Mouse (Mus musculus) kidney, postnatal 25 days (tissue): ENCODE measurements around the gene Fgd5.
"Not testable (repeated sequence)": the region's sequence is repeated elsewhere in the genome, so short reads cannot be mapped to it uniquely, and the experiment has no call there.

ENCODE experiments used
- DNase-seq, 2 experiments: peaks; one replicate each; pipeline ENCODE4 v3.0.0; 2021; ENCODE audit warnings: mixed read lengths in 2 of 2

The Fgd5 gene

DNA sequence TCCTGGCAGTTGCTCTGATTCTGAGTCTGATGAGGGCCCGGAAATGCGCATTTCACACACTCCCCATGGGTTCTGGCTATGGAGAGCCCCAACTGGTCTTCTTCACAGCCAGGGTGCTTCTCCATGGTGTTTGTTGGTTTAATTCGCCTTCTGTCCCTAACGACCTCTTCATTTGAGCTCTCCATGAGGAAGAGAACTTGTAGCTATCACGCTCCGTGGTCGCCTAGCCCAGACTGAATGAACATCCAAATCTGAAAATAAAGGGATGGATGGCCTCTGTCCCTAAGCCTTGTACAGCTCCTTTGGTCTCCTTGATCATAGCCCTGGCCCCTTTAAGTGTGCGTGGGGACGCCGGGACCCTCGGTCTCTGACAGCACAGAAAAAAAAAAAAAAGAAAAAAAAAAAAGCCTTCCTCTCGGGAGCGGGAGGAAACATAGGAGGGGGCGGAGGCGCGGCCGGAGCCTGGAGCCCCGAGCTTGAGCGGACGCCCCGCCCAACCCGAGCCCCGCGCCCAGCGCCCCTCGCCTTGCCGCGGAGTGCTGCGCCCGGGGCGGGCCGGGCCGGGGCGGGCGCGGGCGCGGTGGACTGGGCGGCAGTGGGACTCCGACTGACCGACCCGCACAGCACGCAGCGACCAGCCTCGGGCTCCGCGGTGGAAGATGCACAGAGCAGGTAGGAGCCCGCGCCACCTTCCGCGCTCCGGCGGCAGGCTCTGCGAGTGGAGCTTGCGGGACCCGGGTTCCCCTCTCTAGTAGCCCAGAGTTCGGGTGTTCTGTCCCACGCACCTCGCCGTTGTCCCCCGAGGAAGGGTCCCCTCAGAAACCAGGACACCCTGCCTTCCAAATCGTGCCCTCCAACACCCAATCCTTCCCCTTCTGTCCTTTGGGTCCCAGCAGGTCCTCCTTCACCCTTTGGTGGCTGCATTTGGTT is at the start of gene Fgd5:
Fgd5 (plus strand) TSS at position 508 of the 930 bp plus-strand sequence.
- DNase-seq = peak; percentile 63 to 80

DNA sequence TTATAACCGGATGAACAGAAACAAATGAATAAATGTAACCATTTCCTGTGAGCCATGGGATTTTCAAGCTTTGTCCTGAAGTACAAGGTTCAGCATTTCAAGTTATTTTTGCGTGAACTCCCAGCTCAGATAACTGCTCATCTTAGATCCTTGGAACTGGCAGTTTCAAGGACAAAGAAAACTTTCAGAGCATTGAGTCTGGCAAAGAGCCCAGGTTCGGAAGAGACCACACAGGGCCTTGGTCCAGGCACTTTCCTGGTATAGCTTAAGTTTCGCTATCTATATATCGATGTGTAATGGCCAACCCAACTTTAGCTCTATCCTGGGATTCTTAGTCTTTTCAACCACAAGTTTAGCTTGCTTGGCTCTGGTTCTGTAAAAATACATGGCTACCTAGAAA is 47.4 kb upstream of the Fgd5 start:
- DNase-seq = no peak

DNA sequence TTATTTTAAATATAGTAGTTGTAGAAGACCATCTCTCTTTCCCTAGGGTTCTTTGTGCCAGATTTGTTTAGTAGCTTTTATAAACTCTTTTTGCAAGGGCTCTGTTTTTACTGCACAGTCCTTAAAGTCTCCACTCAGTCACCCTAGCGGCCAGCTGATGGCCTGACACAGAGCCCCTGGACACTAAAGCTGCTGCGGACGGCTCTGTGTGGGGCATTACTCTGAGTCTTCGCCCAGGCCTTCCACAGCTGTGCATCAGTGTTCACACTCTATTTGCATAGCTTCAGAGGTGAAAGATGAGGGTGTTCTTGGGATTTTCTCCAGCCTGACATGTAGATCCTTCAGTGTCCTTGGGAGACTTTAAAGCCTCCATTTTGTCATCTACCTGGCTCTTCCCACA is 40.2 kb upstream of the Fgd5 start:
- no peak for DNase-seq

DNA sequence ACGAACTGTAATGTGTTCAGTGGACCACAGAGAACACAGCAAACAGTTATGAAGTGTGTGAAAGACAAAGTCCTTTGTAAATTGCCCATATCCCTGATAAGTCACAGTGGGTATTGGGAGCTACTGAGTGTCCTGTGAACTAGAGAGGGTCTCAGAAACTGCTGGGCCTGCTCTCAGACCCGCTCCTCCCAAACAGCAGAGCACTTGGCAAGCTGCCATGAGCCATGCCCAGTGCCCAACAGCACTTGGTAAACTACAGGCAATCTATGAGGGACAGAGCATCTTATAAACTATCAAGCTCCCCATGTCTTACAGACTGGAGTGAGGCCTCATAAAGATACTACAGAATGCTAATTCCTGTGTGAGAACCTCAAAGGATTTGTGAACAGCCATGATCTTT is 30.3 kb upstream of the Fgd5 start:
- DNase-seq = peak in 1 of 2 experiments; percentile 20

GRCm38 (mm10) chr6:91958015-91958414 is 20.7 kb upstream of the Fgd5 start:
- not testable (repeated sequence) for DNase-seq

DNA sequence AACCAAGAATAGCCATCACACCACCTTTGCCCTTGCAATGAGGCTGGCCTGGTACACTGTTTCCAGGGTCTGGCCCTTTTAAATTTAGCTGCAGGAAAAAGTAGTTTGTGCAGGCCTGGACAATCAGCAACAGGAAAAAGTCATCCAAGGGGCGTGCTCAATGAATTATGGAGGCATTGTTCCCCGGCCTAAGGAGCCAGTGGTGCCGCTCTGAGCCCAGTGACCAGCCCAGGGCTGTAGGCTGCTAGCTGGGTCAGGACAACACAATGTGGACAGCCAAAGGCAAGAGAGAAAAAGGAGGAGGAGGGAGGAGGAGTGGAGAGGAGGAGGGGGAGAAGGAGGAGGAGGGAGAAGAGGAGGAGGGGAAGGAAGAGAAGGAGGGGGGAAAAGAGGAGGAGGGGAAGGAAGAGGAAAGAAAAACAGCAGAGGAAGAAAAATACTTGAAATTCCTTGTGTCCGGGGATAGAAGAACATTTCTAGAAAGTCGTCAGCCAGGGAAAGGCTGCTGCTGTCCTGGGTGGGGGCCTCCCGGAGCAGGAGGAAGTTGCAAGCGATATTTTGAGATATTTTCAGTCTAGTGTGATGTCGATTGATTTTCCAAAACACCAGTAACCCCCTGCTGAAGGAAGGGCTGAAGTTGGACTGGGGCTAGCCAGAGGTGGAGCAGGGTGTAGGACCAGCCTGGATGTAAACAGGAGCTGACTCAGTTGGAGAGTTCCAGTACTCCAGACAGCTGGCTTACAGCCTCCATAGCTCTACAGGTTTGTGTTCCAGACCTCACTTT is 18.5 kb upstream of the Fgd5 start:
- peak; percentile 72 to 85 for DNase-seq

DNA sequence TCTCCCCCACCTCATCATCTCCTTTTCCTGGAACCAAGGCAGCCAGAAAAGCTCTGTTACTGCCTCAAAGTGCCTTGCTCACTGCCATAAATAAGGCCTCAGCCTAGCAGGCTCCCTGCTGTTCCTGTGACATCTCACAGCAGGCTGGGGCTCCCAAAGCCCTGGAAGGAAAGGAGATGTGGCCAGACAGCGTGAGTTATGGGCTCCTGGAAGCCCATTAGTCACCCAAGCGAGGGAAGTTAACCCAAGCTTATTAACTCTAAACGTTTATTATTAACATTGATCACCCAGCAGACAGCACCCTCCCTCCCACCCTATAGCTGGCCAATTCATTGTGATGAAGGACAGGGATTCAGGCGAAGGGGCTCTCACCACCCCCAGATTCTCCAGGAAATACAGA is 15.2 kb upstream of the Fgd5 start:
- peak; percentile 23 to 48 for DNase-seq

DNA sequence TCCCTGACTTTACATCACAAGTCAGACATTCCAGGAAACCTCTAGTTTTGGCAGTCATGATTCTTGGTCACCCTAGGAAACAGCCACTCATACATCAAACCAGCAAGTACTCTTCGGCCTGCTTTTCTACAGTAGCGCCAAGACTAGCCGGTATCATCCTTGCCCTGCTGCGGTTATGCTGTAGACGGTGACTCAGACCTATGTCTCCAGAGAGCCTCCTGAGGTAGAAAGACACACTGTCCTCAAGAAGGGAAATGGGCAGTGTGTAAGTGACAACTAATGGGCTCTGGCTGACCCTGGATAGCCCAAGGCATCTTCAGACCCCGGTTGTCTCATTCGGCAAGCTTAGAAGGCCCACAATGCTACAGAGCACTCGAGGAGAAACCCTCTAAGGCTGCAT is 13.6 kb upstream of the Fgd5 start:
- no peak for DNase-seq

DNA sequence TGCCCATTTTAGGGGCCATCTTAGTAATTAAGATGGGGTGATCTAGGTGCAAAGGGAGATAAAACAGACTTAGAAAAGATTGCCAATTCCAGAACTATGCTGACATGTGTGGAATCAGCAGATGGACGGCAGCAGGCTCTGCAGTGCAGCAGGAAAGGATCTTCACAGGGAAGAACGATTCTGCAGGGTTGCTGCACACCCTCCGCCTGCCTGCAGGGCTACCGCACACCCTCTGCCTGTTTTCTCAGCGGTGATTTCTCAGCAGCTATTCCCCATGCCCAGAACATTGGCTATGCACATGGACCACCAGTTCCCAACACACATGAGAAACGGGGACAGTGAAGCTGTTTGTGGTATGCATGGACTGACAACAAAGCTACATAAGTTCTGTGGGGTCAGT is 12.7 kb upstream of the Fgd5 start:
- DNase-seq = no peak

- peak; percentile 81 to 92 for DNase-seq
These were observed 6.5 kb upstream of the Fgd5 start for GRCm38 (mm10) chr6:91972201-91972646.

DNA sequence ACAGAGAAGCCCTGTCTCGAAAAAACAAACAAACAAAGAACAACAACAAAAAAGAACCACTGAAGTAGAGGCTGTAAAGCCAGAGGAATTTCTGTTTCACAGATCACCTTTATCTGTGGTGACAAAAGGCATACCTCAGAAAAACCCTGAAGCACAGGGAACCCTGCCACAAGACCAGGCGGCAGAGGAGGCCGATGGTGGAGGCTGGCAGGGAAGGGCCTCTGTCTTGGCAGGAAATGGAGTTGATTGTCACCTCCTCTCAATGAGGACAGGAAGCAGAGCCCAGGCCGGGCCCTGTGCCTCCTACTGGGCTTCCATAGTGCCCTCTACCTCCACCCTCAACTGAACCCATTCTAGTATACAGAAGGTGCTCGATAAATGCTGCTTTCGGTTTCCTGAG is 4.7 kb upstream of the Fgd5 start:
- DNase-seq = no peak

DNA sequence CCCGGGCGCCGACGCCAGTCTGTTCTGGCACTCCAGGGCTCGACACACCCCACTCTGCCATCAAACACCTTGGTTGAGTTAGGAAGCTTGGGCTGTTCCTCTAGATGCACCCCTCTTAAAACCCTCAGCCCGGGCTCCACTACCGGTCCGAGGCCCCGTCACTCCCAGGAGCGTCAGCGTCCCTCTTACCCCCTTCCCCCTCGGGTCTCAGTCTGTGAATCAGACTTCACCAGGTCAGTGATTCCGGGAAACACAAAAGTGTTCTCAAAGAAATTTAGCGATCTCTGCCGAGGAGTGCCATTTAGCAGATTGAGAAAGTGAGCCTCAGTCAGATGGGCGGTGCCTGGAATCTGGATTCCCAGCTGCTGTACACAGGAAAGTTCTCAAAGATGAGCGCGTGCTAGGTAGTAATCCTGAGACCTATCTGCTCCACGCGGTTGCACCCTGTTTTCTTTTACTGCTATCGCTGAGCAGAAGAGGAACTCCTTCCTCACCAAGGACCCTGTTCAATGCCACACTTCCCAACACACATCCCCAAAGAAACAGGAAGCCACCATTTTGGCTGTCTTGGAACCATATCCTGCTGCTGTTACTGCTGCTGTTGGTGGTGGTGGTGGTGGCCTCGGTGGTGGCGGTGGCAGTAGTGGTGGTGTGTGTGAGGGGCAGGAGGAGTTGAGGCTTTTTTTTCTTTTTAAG is 771 bp downstream of the Fgd5 start:
- peak in 1 of 2 experiments; percentile 17 for DNase-seq

DNA sequence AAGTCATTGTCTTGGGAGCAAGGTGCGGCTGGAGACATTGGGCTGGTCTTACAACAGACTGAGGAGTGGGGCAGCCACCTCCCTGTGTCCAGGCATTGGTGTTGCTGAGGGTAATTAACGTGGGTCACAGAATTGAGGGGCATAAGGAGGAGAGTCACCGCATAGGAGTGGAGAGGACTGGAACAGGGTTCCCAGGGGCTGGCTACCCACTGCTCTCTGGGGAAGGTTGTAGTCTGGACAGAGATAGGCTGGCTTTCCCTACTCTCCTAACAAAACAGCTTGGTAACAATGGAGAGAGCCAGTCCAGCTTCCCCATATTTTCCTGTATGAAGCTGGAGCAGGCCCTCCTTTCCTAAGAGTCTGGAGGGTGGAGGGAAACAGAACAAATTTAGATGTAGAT is 1.3 kb downstream of the Fgd5 start:
- no peak for DNase-seq

GRCm38 (mm10) chr6:91990101-91990500 is 11.4 kb downstream of the Fgd5 start:
- DNase-seq = no peak

DNA sequence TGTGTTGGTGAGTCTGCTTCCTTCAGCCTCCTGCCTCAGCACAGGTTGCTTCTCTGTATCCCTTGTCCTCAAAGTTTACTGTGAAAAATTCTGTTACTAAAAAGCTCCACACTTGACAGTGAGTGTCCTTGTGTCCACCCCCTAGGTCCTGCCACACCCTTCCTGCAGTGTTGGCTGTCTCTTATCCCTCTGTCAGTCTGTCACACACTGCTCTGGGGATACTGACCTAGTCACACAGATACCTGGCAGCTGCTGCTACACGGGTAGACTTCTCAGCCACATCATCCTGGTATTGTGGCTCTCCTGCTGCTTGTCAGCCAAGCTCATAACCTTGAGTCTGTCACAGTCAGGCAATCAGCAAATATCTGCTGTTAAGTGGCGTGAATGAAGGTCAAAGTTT is 14.1 kb downstream of the Fgd5 start:
- peak in 1 of 2 experiments; percentile 41 for DNase-seq

DNA sequence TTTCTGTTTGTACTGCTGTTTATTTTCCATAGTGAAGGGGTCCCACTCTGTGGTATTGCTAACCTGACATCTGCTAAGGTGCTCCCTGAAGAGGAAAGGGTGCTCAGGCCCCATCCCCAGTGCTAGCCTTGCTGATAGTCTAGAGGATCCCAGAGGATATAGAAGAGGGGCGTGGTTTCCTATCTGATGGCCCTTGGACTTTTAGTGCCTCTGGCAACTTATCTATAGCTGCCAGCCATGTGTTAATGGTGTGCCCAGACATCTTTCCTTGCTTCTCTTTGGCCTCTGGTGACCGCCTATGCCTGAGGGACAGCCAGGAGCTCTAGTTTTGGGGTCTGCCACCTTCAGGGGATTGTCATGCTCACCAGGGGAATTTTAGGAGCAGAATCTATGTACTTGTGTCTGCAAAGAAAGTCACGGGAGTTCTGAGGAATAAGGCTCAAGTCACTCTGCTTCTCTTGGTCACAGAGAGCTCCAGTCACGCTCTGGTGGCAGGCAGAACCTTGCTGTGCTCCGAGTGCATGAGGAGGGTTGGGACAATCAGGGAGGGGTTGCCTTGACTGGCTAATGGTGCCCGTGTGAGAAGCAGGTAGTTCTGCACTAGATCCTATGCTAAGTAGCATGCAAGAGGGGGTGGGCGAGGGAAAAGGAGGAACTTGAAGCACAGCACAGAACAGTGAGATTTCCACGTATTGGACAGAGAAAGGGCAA is 15.3 kb downstream of the Fgd5 start:
- DNase-seq = no peak

DNA sequence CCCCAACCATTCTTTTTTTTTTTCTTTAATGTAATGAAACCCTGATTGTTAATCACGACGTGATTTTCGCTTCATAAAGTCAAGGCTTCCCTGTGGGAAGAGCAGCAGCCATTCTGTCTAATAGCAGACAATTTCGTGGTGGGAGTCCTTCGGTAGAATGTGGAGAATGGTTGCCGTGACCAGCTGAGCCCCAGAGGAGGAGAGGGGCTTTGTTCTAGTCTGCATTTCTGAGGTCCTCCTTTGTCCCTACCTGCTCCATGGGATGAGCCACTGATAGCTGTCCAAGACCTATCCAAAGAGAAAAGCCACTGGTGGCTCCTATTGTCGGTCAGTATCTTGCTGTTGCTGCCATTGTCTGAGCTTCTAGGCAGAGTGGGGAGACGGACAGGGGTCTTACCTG is 17.4 kb downstream of the Fgd5 start:
- DNase-seq = no peak

- peak; percentile 51 to 52 for DNase-seq
These were observed 24.0 kb downstream of the Fgd5 start for GRCm38 (mm10) chr6:92002558-92003285.

DNA sequence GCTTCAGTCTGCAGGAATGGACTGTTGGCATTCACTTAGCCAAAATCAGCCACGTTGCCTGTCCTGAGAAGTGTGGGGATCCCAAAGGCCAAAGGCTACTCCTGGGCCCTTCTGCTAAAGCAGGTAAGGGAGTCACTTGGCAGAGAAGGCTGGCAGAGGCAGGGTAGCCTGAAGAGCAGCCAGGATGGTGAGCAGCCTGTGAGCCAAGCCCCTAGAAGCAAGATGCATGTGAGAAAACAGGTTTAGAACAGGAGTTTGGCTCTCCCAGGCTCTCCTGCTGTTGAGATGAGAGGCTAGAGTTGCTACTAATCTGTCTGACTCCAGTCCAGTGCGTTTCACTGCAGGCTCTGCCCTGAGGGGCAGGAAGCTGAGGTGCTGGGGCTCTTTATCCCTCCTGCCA is 25.0 kb downstream of the Fgd5 start:
- DNase-seq = no peak

- DNase-seq = no peak
These were observed 25.6 kb downstream of the Fgd5 start for GRCm38 (mm10) chr6:92004137-92004805.

DNA sequence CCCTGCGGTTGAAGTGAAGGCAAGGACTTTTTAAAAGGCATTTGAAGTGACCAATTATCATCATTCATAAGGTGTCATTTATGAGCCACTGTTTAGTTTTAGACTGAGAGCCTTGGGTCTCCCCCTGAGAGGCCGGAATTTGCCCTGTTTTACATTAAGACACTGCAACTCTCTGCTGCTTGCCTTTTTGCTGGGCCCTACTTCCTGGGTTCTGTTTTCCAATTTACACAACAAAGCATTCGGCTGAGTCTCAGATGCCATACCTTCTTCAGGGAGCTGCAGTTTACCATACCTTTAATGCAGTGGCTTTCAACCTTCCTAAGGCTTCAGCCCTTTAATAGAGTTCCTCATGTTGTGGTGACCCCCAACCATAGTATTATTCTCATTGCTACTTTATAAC is 26.1 kb downstream of the Fgd5 start:
- no peak for DNase-seq
